Mouse (Mus musculus) intestine, embryonic 15.5 days (tissue): ENCODE results near the gene Arhgap24. TPM values are rescaled to one million over a fixed set of nuclear protein-coding genes. Genes with fewer than 3 reads are reported as not detected.

Source experiments
- ATAC-seq: fragments of 200-750 bp; cut with Nextera tagmentation; 2 replicates; pipeline ENCODE4 v1.8.0; 2017; ENCODE audit warnings: moderate TSS enrichment, moderate library complexity
- H3K27ac ChIP-seq: fragments of 300-500 bp; sonication (generic); 2 replicates; pipeline ENCODE4 v1.5.1; 2015; ENCODE audit warnings: mild to moderate bottlenecking, inconsistent platforms
- H3K27me3 ChIP-seq: fragments of 300-500 bp; sonication (generic); replicated peaks from 2 replicates; pipeline ENCODE4 v1.6.1; 2015; ENCODE audit warnings: inconsistent platforms
- H3K36me3 ChIP-seq: fragments of 300-500 bp; sonication (generic); 2 replicates; pipeline ENCODE4 v1.6.1; 2015; ENCODE audit warnings: inconsistent platforms
- H3K4me1 ChIP-seq: fragments of 300-500 bp; sonication (generic); replicated peaks from 2 replicates; pipeline ENCODE4 v1.6.1; 2015; ENCODE audit warnings: inconsistent platforms
- H3K4me2 ChIP-seq: fragments of 300-500 bp; sonication (generic); replicated peaks from 2 replicates; pipeline ENCODE4 v1.6.1; 2015; ENCODE audit warnings: mild to moderate bottlenecking, inconsistent platforms
- H3K4me3 ChIP-seq: fragments of 300-500 bp; sonication (generic); replicated peaks from 2 replicates; pipeline ENCODE4 v1.5.1; 2015; ENCODE audit warnings: inconsistent platforms
- H3K9ac ChIP-seq: fragments of 300-500 bp; sonication (generic); 2 replicates; pipeline ENCODE4 v1.6.1; 2015; ENCODE audit warnings: inconsistent platforms
- H3K9me3 ChIP-seq: fragments of 300-500 bp; sonication (generic); 2 replicates; pipeline ENCODE4 v1.6.1; 2016; ENCODE audit warnings: inconsistent platforms
- WGBS: fragments of 180-500 bp; shearing (Covaris S2); methylation state at CpG from one replicate; pipeline ENCODE4 v1.1.7; 2015; 5-methylcytosine and 5-hydroxymethylcytosine counted together
- polyA plus RNA-seq: library from polyadenylated mRNA; unstranded; fragments of >200 nt; fragmentation: Nextera tagmentation; extraction: Ambion mirVana; gene quantifications from 2 replicates; pipeline ENCODE4 v1.2.1, GENCODE M21; 2015

The Arhgap24 gene
- 11.5 and 12.0 TPM in 2 replicates for polyA plus RNA-seq

DNA sequence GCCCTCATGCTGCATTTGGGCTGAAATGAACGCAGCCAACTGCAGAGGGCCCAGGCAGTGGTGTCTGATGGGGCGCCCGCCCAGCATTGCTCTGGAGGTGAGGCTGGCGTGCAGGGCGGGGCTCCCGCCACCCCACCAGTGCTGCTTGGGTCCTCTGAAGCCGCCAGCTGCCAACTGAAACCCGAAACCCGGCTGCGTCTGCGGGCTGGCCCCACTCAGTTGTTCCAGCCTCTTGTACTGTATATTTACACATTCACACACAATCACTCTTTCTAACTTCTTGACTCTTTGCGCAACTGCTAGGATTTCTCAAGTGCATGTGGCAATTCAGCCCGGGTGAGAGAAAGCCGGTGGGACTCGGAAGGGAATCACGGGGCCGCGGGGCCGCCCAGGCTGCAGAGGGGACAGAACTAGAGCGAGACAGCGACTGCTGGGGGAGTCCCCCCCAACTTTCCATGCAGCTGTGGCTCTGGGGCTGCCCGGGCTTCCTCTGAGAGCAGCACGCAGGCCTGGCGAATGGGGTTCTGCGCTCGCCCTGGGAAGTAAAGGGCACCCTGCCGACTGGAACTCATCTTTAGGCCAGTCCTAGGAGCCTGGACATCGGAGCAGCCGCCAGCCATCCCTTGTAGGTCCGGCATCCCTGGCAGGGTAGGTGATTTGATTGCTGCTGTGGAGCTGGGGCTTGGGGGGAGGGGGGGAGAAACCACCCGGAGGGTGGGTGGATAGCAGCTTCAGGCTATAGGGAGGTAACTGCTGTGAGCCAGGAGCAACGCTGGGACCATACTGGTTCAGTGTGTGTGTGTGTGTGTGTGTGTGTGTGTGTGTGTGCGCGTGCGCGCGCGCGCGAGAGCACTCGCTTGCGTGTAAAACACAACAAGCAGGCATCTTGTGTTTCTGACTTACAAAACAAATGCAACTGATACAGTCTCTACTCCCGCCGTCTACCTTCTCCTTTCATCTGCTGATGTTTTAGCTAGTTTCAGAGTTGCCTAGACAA, at the start of gene Arhgap24:
Gene Arhgap24, plus strand, starts transcription at position 177 of the 997 bp plus-strand sequence.
- no peaks in the 10 kb centered on the region for H3K9me3 ChIP-seq
- no peaks in the 10 kb centered on the region for H3K27me3 ChIP-seq
- H3K9ac ChIP-seq, result peak within 1 kb of the TSS; percentile 71
- peak within 1 kb of the TSS; percentile 88 for H3K27ac ChIP-seq
- peak; percentile 93 for ATAC-seq
- H3K4me1 ChIP-seq, result peaks cover 6% of the 10 kb centered on the region; the same call in 1 of the 2 replicates
- H3K36me3 ChIP-seq, result no peaks in the 10 kb centered on the region
- H3K4me2 ChIP-seq, result peak within 1 kb of the TSS; percentile 96
- H3K4me3 ChIP-seq, result peak within 1 kb of the TSS; percentile 56
- WGBS, result under 1% methylated on average over 44 of the region's 44 CpGs

DNA sequence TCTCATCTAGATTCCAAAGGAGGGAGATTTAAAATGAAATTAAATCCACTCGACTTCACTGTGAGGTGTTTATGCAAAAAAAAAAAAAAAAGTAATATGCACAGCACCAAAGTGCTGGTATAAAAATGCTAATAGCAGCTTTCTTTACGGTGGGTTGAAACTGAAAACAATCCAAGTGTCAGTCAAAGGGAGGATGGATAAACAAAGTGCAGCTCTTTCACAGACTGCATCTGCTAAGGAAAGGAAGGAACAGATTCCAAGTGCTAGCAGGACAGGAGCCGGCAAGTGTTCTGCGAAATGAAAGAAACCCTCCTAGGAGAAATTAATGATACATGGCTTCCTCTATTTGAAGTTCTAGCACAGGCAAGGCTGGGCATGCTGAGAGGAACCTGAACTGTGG, 47.0 kb upstream of the Arhgap24 start:
- WGBS, result 34% methylated on average over 4 of the region's 4 CpGs
- no peak overlapping the region for H3K27ac ChIP-seq
- H3K4me1 ChIP-seq, result no peaks in the 10 kb centered on the region
- no peaks in the 10 kb centered on the region for H3K27me3 ChIP-seq
- no peak overlapping the region for H3K4me2 ChIP-seq
- ATAC-seq, result no peak
- no peak overlapping the region for H3K4me3 ChIP-seq
- no peaks in the 10 kb centered on the region for H3K36me3 ChIP-seq
- no peaks in the 10 kb centered on the region for H3K9me3 ChIP-seq
- no peak overlapping the region for H3K9ac ChIP-seq

DNA sequence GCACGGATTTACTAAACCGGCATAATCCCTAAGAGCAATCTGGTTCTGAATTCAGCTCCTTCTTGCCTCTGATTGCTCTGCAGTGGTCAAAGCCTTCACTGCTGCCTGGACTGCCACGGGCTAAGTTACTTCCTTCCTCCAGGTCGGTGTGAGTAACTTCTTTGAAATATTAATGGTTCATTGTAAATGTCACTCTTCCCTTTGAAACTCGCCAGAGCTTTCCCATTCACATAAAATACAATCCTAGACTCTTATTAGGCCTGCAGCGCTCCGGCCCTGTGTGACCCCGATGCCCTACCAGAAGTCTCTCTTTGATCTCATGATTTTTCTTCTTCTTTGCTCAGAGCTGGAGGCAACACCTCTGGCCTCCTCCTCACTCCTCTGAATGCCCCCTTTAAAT, 44.6 kb upstream of the Arhgap24 start:
- H3K4me1 ChIP-seq, result no peaks in the 10 kb centered on the region
- H3K27me3 ChIP-seq, result no peaks in the 10 kb centered on the region
- H3K4me3 ChIP-seq, result no peak overlapping the region
- ATAC-seq, result no peak
- H3K36me3 ChIP-seq, result no peaks in the 10 kb centered on the region
- no peak overlapping the region for H3K27ac ChIP-seq
- H3K9ac ChIP-seq, result no peak overlapping the region
- WGBS, result 52% methylated on average over 8 of the region's 8 CpGs
- no peak overlapping the region for H3K4me2 ChIP-seq
- no peaks in the 10 kb centered on the region for H3K9me3 ChIP-seq

DNA sequence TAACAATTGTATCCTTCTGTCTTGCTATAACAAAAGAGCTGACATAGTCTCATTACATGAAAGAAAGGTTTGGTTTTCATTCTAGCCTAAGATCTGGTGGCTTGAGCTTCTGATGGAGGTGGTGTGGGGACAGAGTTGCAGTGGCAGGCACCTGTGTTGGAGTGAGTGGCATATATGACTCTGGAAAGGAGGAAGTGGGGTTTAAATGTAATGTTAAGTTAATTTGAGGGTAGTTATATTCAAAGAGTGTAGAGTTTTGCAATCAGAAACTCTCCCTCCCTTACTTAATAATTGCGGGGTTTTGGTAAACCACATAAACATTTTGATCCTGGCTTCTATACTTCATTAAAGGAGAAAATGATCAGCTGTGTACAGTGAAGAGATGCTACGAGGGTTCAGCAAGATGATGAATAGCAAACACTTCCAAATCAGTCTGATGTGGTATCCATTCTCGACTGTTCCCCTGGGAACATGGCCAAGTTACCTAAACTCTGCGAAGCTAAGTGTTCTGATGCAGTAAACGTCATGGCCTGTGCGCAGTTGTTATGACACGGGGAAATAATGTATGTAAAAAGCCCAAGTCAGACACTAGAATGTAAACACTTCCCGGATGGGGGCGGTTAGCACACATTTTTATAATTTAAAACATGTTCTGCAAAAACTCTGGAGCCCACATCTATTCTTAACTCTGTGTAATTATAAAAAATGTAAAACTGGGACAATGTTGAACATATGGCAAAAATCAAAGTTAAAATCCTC, 41.9 kb upstream of the Arhgap24 start:
- peak; percentile 59; the same call in 1 of the 2 replicates for ATAC-seq
- no peak overlapping the region for H3K9ac ChIP-seq
- H3K27me3 ChIP-seq, result no peaks in the 10 kb centered on the region
- H3K4me1 ChIP-seq, result no peaks in the 10 kb centered on the region
- no peaks in the 10 kb centered on the region for H3K36me3 ChIP-seq
- H3K4me3 ChIP-seq, result no peak overlapping the region
- 39% methylated on average over 9 of the region's 9 CpGs for WGBS
- H3K4me2 ChIP-seq, result no peak overlapping the region
- H3K27ac ChIP-seq, result no peak overlapping the region
- no peaks in the 10 kb centered on the region for H3K9me3 ChIP-seq

DNA sequence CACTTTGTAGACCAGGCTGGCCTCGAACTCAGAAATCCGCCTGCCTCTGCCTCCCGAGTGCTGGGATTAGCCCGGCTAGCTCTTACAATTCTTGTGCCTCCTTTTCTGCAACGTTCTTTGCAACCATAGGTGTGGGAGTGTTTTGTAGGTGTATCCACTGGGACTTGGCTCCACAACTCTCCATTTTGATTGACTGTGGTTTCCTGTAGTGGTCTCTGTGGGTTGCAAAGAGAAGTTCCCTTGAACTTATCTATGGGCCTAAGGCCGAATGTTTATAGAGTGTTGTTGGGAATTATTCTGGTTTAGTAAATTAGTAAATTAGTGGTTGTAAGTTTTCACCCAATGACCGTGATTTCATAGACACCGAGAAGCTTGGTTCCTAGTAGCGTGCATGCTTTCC, 33.8 kb upstream of the Arhgap24 start:
- no peak for ATAC-seq
- no peaks in the 10 kb centered on the region for H3K27me3 ChIP-seq
- 94% methylated on average over 9 of the region's 9 CpGs for WGBS

DNA sequence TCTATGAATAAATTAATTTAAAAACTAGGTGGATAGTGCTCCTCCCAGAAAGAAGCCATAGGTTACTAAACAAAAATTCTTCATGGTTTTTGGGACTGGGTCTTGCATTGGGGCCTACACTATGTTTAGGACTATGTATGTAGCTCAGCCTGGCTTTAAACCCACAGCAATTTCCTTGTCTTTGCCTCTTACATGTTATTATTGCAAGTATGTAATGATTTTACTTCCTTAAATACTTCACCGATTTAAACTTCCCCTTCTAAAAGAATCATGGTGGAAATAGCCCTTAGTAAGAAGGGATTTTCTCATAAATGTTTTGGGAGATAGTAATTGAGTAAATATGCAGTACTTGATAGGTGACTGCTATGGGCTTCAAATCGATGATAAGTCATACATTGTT, 30.3 kb upstream of the Arhgap24 start:
- Histone ChIP-seq H3K4me1 (no peaks in the 10 kb centered on the region), H3K36me3 (no peaks in the 10 kb centered on the region), H3K4me3 (no peak overlapping the region), H3K27me3 (no peaks in the 10 kb centered on the region), H3K4me2 (no peak overlapping the region), H3K9me3 (no peaks in the 10 kb centered on the region), H3K9ac (no peak overlapping the region), H3K27ac (no peak overlapping the region)
- WGBS, result 86% methylated on average over 2 of the region's 2 CpGs
- ATAC-seq, result no peak

More for the DNA sequence above, 33.8 kb upstream of the Arhgap24 start:
- Histone ChIP-seq H3K9ac (no peak overlapping the region), H3K36me3 (no peaks in the 10 kb centered on the region), H3K27ac (no peak overlapping the region), H3K4me3 (no peak overlapping the region), H3K4me1 (no peaks in the 10 kb centered on the region), H3K9me3 (no peaks in the 10 kb centered on the region), H3K4me2 (no peak overlapping the region)

DNA sequence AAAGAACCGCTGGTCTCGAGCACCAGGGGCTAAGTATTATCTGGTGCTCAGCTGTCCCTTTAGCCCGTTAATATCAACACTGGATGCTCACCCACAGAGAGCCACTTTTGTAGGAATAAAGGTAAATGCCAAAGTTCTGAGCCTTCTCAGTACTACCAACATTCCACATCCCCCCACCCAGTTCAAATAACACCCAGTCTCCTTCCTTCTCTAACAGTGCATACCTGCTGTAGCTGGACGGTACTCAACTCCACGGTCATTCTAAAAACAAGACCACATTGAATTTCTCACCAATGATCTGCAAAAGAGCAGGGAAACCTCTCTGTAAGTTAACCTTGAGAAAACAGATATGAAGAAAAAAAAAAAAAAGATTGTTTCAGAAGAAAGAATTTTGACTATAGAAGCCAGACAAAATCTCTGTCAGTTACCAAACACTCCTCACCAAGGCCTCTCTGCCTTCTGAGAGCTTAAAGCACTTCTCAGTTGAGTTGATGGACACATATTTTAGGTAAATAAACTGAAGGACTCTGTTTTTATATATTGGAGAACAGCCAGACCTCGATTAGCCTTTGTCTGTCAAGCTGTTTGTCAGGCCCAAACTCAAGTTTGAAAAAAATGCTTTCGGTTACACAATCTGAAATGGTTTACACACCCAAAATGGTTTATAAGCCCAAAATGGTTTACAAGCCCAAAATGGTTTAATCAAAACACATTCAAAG, 29.0 kb upstream of the Arhgap24 start:
- no peaks in the 10 kb centered on the region for H3K36me3 ChIP-seq
- no peak overlapping the region for H3K4me3 ChIP-seq
- no peak for ATAC-seq
- H3K9ac ChIP-seq, result no peak overlapping the region
- no peaks in the 10 kb centered on the region for H3K4me1 ChIP-seq
- 73% methylated on average over 7 of the region's 7 CpGs for WGBS
- H3K9me3 ChIP-seq, result no peaks in the 10 kb centered on the region
- no peak overlapping the region for H3K4me2 ChIP-seq
- no peaks in the 10 kb centered on the region for H3K27me3 ChIP-seq
- H3K27ac ChIP-seq, result no peak overlapping the region

DNA sequence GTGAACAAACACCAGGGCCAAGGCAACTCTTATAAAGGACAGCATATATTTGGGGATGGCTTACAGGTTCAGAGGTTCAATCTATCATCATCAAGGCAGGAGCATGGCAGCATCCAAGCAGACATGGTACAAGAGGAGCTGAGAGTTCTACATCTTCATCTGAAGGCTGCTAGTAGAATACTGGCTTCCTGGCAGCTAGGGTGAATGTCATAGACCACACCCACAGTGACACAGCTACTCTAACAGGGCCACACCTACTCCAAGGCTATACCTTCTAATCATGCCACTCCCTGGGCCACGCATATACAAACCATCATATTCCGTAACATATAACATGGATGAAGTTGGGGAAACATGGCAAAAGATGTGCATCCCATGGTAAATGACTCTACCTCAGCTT, 27.9 kb upstream of the Arhgap24 start:
- H3K4me1 ChIP-seq, result no peaks in the 10 kb centered on the region
- H3K27me3 ChIP-seq, result no peaks in the 10 kb centered on the region
- ATAC-seq, result no peak
- no peak overlapping the region for H3K27ac ChIP-seq
- H3K9me3 ChIP-seq, result no peaks in the 10 kb centered on the region
- WGBS, result 78% methylated on average over 2 of the region's 2 CpGs
- H3K9ac ChIP-seq, result no peak overlapping the region
- no peak overlapping the region for H3K4me2 ChIP-seq
- no peaks in the 10 kb centered on the region for H3K36me3 ChIP-seq
- H3K4me3 ChIP-seq, result no peak overlapping the region

DNA sequence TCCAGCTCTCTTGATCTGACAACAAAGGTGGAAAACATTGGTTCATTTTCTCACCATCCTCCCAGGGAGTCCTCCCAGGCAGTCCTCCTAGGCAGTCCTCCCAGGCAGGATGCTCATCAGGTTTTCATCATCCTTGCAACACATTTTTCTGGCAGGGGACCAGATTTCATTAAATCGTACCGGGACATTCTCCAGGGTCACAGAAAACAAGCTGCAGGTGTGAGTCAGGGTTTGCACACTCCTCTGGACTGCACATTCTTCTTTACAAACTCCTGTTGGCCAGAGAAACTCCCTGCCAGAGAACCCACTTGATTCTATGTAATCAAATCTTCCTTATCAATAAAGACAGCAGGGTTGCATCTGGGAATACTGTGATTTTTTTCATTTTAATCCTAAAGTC, 25.9 kb upstream of the Arhgap24 start:
- Histone ChIP-seq H3K9me3 (no peaks in the 10 kb centered on the region), H3K36me3 (no peaks in the 10 kb centered on the region), H3K4me3 (no peak overlapping the region), H3K4me2 (no peak overlapping the region), H3K4me1 (no peaks in the 10 kb centered on the region), H3K9ac (no peak overlapping the region), H3K27me3 (no peaks in the 10 kb centered on the region), H3K27ac (no peak overlapping the region)
- ATAC-seq, result no peak
- 40% methylated on average over 2 of the region's 2 CpGs for WGBS

DNA sequence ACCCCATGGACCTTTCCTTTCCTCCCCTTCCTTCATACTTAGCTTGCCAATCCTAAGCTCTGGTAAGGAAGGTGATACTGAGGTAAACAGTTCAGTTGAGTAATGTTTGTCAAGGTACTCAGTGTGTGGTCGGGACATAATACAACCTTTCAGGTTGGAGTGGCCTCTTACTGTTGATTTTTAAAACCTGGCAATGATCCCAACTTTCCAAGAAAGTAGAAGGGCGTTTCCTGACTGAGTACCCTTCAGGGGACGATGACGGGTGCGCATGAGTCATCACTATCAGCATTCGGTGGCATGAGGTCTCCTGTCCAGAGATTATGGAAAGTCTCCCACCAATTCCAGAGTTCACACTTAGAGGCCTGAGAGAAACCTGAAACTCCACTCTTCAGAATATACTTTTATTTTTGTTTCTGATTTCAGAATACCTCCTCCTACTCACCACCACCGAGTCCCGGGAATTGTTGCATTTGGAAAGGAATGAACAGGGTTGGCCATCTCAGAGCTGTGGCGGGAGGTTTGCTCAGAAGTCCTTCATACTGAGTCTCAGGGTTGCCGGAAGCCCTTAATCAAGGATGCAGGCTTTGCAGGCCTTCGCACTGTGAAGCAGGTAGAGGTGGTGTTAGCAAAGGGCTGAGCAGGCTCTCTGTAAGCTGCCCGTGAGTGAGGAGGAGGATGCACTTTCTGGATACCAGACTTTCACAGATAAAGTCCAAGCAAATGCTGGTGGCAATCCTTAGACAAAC, 20.6 kb upstream of the Arhgap24 start:
- Histone ChIP-seq H3K36me3 (no peaks in the 10 kb centered on the region), H3K9ac (no peak overlapping the region), H3K4me2 (no peak overlapping the region), H3K9me3 (no peaks in the 10 kb centered on the region), H3K27me3 (no peaks in the 10 kb centered on the region), H3K4me1 (no peaks in the 10 kb centered on the region), H3K27ac (no peak overlapping the region), H3K4me3 (no peak overlapping the region)
- WGBS, result 67% methylated on average over 12 of the region's 12 CpGs
- ATAC-seq, result peak; percentile 63

DNA sequence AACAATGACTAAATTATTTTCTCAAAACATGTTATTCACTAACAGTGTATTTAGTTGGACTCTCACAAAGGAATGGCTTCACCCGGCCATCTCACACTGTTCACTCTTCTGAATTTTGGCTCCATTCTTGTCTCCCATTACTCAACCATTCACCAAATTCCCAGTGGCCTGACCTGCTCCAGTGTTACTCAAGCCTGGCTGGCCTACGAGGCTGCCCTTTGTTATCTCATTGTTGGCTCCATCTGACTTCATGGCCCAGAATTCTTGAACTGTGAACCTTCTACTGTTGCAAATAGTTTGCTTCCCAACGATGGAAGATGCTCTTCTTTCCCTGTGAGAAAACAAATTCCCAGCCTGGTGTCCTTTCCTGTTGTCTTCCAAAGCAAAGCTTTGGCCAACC, 18.2 kb upstream of the Arhgap24 start:
- no peak for ATAC-seq
- Histone ChIP-seq H3K9me3 (no peaks in the 10 kb centered on the region), H3K9ac (no peak overlapping the region)

More for the DNA sequence above, 18.2 kb upstream of the Arhgap24 start:
- H3K4me1 ChIP-seq, result no peaks in the 10 kb centered on the region
- no peak overlapping the region for H3K4me2 ChIP-seq
- WGBS, result 83% methylated on average over 3 of the region's 3 CpGs
- H3K36me3 ChIP-seq, result no peaks in the 10 kb centered on the region
- H3K27ac ChIP-seq, result no peak overlapping the region
- no peaks in the 10 kb centered on the region for H3K27me3 ChIP-seq
- H3K4me3 ChIP-seq, result no peak overlapping the region
